Mouse (Mus musculus) hindbrain, embryonic 11.5 days (tissue): Measurements from ENCODE around the gene Gprasp1. TPM values are rescaled to one million over a fixed set of nuclear protein-coding genes. Genes with fewer than 3 reads are reported as not detected.
A peak's percentile ranks its signal among the peaks of the same experiment; 100 is the strongest.
"Not testable (repeated sequence)": the region's sequence is repeated elsewhere in the genome, so short reads cannot be mapped to it uniquely, and the experiment has no call there.

Source experiments
- ATAC-seq: fragments of 200-750 bp; cut with Nextera tagmentation; 2 replicates; pipeline ENCODE4 v1.8.0; 2017; ENCODE audit warnings: mild to moderate bottlenecking, moderate TSS enrichment, moderate library complexity; ENCODE audit not compliant: low FRiP score
- DNase-seq: peaks from one replicate; pipeline ENCODE4 v3.0.0-alpha.2; 2015; ENCODE audit warnings: low spot score
- H3K27ac ChIP-seq: fragments of 300-500 bp; sonication (generic); 2 replicates; pipeline ENCODE4 v1.5.1; 2014; ENCODE audit warnings: mild to moderate bottlenecking, low read depth, low read length
- H3K27me3 ChIP-seq: fragments of 300-500 bp; sonication (generic); 2 replicates; pipeline ENCODE4 v1.6.1; 2014; ENCODE audit warnings: mild to moderate bottlenecking, low read length, moderate library complexity, mixed read lengths; ENCODE audit not compliant: control insufficient read depth, insufficient read depth
- H3K36me3 ChIP-seq: fragments of 300-500 bp; sonication (generic); 2 replicates; pipeline ENCODE4 v1.6.1; 2014; ENCODE audit warnings: mild to moderate bottlenecking, low read length, moderate library complexity, mixed read lengths; ENCODE audit not compliant: control insufficient read depth, insufficient read depth
- H3K4me1 ChIP-seq: fragments of 300-500 bp; sonication (generic); replicated peaks from 2 replicates; pipeline ENCODE4 v1.6.1; 2014; ENCODE audit warnings: low read length, mixed read lengths; ENCODE audit not compliant: control insufficient read depth, insufficient read depth
- H3K4me2 ChIP-seq: fragments of 300-500 bp; sonication (generic); replicated peaks from 2 replicates; pipeline ENCODE4 v1.6.1; 2014; ENCODE audit warnings: mild to moderate bottlenecking, low read depth, low read length
- H3K4me3 ChIP-seq: fragments of 300-500 bp; sonication (generic); 2 replicates; pipeline ENCODE4 v1.5.1; 2014; ENCODE audit warnings: low read depth, low read length
- H3K9ac ChIP-seq: fragments of 300-500 bp; sonication (generic); 2 replicates; pipeline ENCODE4 v1.6.1; 2014; ENCODE audit warnings: low read depth, low read length
- H3K9me3 ChIP-seq: fragments of 300-500 bp; sonication (generic); 2 replicates; pipeline ENCODE4 v1.6.1; 2016; ENCODE audit warnings: low read length; ENCODE audit not compliant: control insufficient read depth
- WGBS: fragments of 180-500 bp; shearing (Covaris S2); extraction: QIAGEN DNeasy Blood & Tissue Kit; methylation state at CpG from one replicate; pipeline ENCODE4 v1.1.7; 2014; 5-methylcytosine and 5-hydroxymethylcytosine counted together
- polyA plus RNA-seq: library from polyadenylated mRNA; unstranded; fragments of >200 nt; fragmentation: Nextera tagmentation; extraction: Ambion mirVana; gene quantifications from 2 replicates; pipeline ENCODE4 v1.2.1, GENCODE M21; 2014

The Gprasp1 gene
- polyA plus RNA-seq, 1 experiment from 2014 or later = 69.0 TPM

DNA sequence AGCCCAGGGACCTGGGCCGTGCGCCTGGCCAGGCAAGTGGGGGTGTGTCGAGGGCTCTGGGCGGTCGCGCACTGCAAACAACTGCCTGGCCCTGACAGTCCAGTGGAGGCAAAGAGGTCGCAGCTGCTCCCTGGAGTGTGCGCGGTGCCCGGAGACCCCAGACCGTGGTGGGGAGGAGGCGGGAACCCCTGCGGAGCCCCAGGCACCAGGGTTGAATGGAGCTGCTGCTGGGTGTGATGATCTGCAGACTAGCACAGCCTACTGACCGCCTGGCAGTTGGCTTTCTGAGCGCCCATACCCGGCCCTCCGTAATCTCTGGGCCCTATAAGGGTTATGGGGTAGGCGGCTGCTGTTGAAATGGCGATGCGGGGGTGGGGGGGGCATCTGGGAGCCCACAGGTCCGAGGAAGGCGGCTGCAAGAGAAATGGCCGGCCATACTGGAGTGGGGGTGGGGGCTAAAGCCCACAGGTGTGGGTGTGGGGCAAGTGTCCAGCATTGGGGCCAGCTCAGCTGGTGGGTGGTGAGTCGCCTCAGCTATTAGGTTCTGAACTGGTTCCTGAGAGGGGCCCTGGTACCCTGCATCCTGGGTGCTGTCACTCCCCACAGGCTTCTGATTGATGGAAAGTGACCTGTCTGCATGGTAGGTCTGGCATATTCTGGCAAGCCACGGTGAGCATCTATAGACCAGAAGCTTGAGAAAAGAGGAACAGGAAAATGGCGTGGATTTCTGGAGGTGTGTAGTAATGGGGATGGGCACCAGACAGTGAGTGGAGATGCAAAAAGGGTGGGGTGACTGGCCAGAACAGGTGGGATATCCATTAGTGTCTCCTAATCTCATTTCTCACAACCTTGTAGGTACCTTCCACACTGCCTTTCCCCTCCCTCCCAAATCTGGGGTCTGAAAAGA, 54.0 kb downstream of the Gprasp1 start:
- peak; percentile 74 for ATAC-seq
- H3K27me3 ChIP-seq, H3K9me3 ChIP-seq, H3K4me1 ChIP-seq, H3K36me3 ChIP-seq, H3K27ac ChIP-seq: not testable (repeated sequence)
- DNase-seq = peak; percentile 16
- Histone ChIP-seq H3K4me2 (peak overlapping the region; percentile 63), H3K9ac (peak overlapping the region; percentile 62), H3K4me3 (peak overlapping the region; percentile 53)
- WGBS = 21% methylated on average over 18 of the region's 26 CpGs

DNA sequence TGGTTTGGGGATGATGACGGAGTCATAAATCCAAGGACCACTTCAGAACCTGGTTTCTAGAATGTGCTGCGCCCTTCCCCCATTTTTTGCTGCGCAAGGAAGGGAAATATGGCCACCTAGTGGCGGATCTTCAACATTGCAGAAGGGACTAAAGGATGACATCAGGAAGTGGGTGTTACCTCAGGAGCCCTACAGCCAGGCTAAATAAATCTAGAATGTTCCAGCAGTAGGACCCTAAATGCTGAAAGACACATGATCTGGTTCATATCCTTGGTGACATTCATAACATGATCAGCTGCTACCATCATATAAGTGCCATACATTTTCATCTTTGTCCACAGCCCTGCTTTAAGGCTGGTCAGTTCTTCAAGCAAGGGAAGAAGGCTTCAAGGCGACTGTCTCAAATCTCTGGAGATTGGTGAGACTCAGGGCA, 54.7 kb downstream of the Gprasp1 start, which contains the start of gene Bhlhb9:
TSS of gene Bhlhb9 (plus strand) at position 383 of the 433 bp plus-strand sequence.
- not testable (repeated sequence) for H3K27ac ChIP-seq, ATAC-seq, H3K27me3 ChIP-seq, H3K4me1 ChIP-seq, H3K9me3 ChIP-seq, H3K36me3 ChIP-seq
- Histone ChIP-seq H3K4me2 (peak within 1 kb of the TSS; percentile 63), H3K4me3 (peak within 1 kb of the TSS; percentile 53), H3K9ac (peak within 1 kb of the TSS; percentile 62)
- 10% methylated on average over 3 of the region's 5 CpGs for WGBS
- peak; percentile 62 for DNase-seq

DNA sequence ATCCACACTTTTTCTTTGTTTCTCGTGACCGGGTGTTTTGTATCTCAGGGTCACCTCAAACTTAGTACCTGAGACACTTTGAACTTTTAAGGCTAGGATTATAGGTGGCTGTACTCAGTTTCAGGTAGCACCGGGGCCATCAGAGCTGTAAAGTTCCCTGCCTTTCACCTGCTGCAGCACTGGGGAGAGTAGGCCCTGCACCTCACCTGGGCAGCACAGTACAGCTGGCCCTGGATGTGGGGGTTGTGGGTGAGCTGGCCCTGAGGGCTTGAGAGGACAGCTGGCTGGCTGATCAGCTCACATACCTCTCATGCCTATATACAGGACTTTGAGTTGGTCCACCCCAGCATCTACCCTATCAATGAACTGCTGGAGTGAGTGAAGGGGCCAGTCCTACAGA, 61.6 kb downstream of the Gprasp1 start:
- H3K9me3 ChIP-seq = no peaks in the 10 kb centered on the region
- H3K4me2 ChIP-seq = no peak overlapping the region
- ATAC-seq (no peak), DNase-seq (no peak)
- no peaks in the 10 kb centered on the region for H3K4me1 ChIP-seq
- WGBS = 93% methylated on average over 3 of the region's 3 CpGs
- H3K4me3 ChIP-seq = no peak overlapping the region
- no peaks in the 10 kb centered on the region for H3K27me3 ChIP-seq
- H3K9ac ChIP-seq = no peak overlapping the region
- H3K27ac ChIP-seq = no peak overlapping the region
- no peaks in the 10 kb centered on the region for H3K36me3 ChIP-seq

DNA sequence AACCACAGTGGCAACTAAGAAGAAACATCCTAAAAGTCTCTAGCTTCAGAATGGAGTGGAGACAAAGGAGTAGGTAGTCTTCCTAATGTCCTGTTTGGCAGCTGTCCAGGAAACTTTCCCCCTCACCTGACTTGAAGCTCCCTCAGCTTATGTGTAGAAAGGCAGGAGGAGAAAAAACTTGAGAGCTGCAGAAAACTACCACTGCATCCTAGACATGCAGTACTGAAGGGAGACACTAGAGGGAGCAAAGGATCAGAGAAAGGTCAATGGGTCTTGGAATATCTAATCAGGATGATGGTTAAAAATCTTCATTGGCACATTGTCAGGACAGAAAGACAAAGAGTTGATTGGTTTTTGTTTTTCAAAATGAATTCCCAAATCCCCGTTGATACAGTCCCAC, 63.2 kb downstream of the Gprasp1 start:
- H3K27me3 ChIP-seq = no peaks in the 10 kb centered on the region
- no peak overlapping the region for H3K27ac ChIP-seq
- ATAC-seq (no peak), DNase-seq (peak; percentile 63)
- no peak overlapping the region for H3K4me2 ChIP-seq
- H3K36me3 ChIP-seq = no peaks in the 10 kb centered on the region
- H3K4me3 ChIP-seq = no peak overlapping the region
- no peaks in the 10 kb centered on the region for H3K9me3 ChIP-seq
- H3K4me1 ChIP-seq = no peaks in the 10 kb centered on the region
- 13% methylated on average over 1 of the region's 1 CpGs for WGBS
- no peak overlapping the region for H3K9ac ChIP-seq

DNA sequence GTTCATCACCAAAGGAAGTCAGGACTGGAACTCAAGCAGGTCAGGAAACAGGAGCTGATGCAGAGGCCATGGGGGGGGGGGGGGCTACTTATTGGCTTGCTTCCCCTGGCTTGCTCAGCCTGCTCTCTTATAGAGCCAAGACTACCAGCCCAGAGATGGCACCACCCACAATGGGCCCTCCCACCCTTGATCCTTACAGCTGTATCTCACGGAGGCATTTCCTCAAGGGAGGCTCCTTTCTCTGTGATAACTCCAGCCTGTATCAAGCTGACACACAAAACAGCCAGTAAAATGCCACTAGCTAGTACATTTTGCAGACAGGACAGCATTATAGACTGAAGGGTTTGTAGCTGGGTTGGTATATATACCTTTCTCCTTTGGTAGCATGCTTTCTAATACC, 93.4 kb downstream of the Gprasp1 start:
- H3K27ac ChIP-seq, ATAC-seq, H3K4me2 ChIP-seq, H3K4me3 ChIP-seq, H3K4me1 ChIP-seq, H3K9ac ChIP-seq, H3K36me3 ChIP-seq, H3K27me3 ChIP-seq, DNase-seq, H3K9me3 ChIP-seq: not testable (repeated sequence)
- 20% methylated on average over 1 of the region's 1 CpGs for WGBS

DNA sequence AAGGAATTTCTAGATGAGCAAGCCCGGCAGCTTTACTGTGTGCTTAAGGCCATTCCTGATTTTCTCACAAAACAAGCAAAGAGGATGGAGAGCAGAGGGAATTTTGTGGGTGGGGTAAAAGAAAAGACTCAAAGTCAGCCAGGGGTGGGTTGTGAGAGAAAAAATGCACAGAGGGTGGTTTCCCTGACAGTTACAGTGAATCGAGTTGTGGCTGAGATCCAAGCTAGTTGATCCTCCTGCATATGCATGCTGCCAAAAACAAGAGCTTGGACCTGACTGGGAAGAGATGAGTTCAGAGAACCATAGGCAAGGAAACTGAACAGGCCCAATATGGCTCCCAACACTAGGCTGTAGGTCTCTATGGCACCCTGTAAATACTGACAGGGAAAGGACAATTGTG, 95.4 kb downstream of the Gprasp1 start:
- no peaks in the 10 kb centered on the region for H3K36me3 ChIP-seq
- no peak overlapping the region for H3K4me3 ChIP-seq
- no peaks in the 10 kb centered on the region for H3K9me3 ChIP-seq
- no peak overlapping the region for H3K9ac ChIP-seq
- H3K4me2 ChIP-seq = no peak overlapping the region
- WGBS = 84% methylated on average over 2 of the region's 2 CpGs
- H3K27me3 ChIP-seq = no peaks in the 10 kb centered on the region
- H3K27ac ChIP-seq = no peak overlapping the region
- ATAC-seq (no peak), DNase-seq (no peak)
- no peaks in the 10 kb centered on the region for H3K4me1 ChIP-seq

DNA sequence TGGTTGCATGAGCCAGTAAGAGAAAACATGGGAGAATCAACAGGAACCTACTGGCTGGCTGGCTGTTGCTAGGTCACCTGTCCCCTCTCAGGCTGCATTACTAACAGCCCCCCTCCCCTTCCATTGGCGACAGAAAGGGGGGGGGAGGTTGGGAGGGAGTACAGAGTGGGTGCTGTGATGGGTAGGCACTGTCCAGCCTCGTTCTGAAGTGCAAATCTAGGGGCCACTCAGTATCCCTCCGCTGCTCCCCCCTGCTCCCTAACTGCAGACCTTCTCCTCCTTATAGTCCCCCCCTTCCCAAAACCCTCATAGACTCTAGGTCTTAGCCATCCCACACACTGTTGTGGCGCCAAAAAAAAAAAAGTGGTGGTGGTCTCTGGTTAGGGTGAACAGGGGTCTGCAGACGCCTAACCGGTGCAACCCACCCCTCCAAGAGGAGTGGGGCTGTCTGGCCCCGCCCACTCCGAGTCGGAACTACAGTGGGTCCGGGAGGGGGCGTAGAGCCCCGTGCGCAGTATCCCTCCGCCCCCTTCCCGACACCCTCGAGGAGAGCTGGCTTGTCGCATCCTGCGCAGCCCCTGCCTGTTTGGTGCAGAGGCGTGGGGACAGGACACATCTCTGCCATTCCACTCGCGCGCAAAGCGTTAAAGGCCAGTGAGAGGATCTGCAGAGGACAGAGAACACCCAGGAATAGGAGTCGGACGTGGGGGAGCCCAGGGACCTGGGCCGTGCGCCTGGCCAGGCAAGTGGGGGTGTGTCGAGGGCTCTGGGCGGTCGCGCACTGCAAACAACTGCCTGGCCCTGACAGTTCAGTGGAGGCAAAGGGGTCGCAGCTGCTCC, 96.2 kb downstream of the Gprasp1 start, which contains the start of gene Gprasp2:
TSS of gene Gprasp2 (plus strand) at position 514 of the 840 bp plus-strand sequence.
- Histone ChIP-seq H3K9ac (peak within 1 kb of the TSS; percentile 45; the same call in 1 of the 2 replicates), H3K4me2 (peak within 1 kb of the TSS; percentile 70), H3K4me3 (peak within 1 kb of the TSS; percentile 45)
- DNase-seq (peak; percentile 53), ATAC-seq (peak; percentile 92)
- not testable (repeated sequence) for H3K27ac ChIP-seq, H3K27me3 ChIP-seq, H3K36me3 ChIP-seq, H3K9me3 ChIP-seq, H3K4me1 ChIP-seq
- WGBS = 25% methylated on average over 25 of the region's 32 CpGs

DNA sequence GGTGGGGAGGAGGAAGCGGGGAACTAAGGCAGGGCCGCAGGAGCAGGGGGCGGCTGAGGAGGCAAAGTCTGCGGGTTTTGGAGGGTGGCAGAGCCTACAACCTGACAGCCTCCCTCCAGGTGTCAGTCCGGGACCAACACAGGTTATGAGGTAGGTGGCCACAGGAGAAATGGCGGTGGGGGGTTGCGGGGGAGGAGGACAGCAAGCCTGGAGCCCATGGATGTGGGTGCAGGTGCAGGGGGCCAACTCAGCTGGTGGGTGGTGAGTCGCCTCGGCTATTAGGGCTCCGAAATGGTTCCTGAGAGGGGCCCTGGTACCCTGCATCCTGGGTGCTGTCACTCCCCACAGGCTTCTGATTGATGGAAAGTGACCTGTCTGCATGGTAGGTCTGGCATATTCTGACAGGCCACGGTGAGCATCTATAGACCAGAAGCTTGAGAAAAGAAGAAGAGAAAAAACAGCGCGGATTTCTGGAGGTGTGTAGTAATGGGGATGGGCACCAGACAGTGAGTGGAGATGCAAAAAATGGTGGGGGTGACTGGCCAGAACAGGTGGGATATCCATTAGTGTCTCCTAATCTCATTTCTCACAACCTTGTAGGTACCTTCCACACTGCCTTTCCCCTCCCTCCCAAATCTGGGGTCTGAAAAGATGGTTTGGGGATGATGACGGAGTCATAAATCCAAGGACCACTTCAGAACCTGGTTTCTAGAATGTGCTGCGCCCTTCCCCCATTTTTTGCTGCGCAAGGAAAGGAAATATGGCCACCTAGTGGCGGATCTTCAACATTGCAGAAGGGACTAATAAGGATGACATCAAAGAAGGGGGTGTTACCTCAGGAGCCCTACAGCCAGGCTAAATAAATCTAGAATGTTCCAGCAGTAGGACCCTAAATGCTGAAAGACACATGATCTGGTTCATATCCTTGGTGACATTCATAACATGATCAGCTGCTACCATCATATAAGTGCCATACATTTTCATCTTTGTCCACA, 97.2 kb downstream of the Gprasp1 start:
- Histone ChIP-seq H3K4me2 (peak overlapping the region; percentile 70), H3K4me3 (peak overlapping the region; percentile 45), H3K9ac (peak overlapping the region; percentile 45; the same call in 1 of the 2 replicates)
- H3K9me3 ChIP-seq, H3K27ac ChIP-seq, H3K36me3 ChIP-seq, H3K27me3 ChIP-seq, H3K4me1 ChIP-seq: not testable (repeated sequence)
- DNase-seq (peak; percentile 58), ATAC-seq (peak; percentile 39)
- 15% methylated on average over 14 of the region's 17 CpGs for WGBS
